Mouse (Mus musculus): ENCODE measurements around the gene Gm6880. TPM values are rescaled to one million over a fixed set of nuclear protein-coding genes. Genes with fewer than 3 reads are reported as not detected.
"Not testable (repeated sequence)": the region's sequence is repeated elsewhere in the genome, so short reads cannot be mapped to it uniquely, and the experiment has no call there.

Gene Gm6880
- total RNA-seq (2014; rRNA removed): 0.38 TPM in 1 of 2 replicates, not detected in the other
- not detected in 2 replicates for polyA plus RNA-seq (2015; fragmentation: Nextera tagmentation; extraction: Ambion mirVana)

DNA sequence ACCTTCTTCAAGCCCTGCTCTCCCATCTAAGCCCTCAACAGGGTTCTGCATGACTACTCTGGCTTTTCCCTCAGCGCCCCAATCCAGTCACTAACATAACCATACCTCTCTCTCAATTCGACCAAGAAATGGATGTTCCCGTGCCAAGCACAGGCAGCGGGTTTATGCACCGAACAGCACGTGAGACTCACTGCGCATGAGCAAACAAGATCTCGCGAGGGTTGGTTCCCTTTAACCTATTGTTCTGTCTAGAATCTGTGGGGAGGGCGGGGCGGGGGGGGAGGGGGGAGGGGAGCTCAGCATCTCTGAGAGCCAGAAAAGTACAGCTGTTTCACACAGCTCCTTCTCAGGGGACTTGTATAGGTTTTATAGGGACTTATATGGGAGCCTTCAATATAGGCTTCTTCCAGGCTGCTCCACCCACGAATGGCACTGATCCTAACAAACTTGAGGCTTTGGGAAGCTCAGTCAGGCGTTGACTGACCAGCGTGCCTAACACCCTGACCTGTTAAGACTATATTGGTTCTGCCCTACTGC is at the start of gene Gm6880:
TSS of gene Gm6880 (minus strand) at position 51 of the 537 bp plus-strand sequence.
- H3K36me3 ChIP-seq (ENCODE audit: insufficient read depth); H3K9ac ChIP-seq; ATAC-seq; DNase-seq; H3K4me1 ChIP-seq (ENCODE audit: insufficient read depth); H3K4me3 ChIP-seq (ENCODE audit: low read depth, low read length); H3K27ac ChIP-seq (ENCODE audit: low read depth, low read length); H3K27me3 ChIP-seq (ENCODE audit: insufficient read depth, low read length); H3K4me2 ChIP-seq (ENCODE audit: low read depth); H3K9me3 ChIP-seq (ENCODE audit: low read length): not testable (repeated sequence)
- 81% methylated on average over 14 of the region's 14 CpGs for WGBS

DNA sequence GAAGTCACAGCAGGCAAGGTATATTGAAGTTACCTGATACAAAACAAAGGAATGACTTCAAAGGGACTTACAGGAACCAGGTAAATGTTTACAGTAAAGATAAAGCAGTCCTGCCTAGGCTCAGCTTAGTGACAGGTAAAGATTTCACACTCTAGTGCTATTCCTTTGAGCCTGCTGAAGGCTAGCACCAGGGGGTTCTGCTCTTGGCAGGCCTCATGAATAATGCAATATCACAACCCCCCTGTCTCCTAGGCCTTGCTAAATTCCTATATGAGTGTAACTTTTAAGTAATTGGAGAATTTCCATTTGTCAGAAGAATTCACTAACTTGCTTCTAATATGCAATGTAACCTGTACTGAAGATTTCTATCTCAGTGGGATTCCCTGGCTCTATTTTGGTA is 36.3 kb upstream of the Gm6880 start:
- H3K27me3 ChIP-seq (ENCODE audit: insufficient read depth, low read length); H3K4me1 ChIP-seq (ENCODE audit: insufficient read depth); DNase-seq; H3K9ac ChIP-seq; ATAC-seq; H3K4me2 ChIP-seq (ENCODE audit: low read depth); H3K4me3 ChIP-seq (ENCODE audit: low read depth, low read length); H3K36me3 ChIP-seq (ENCODE audit: insufficient read depth); H3K9me3 ChIP-seq (ENCODE audit: low read length); H3K27ac ChIP-seq (ENCODE audit: low read depth, low read length): not testable (repeated sequence)

DNA sequence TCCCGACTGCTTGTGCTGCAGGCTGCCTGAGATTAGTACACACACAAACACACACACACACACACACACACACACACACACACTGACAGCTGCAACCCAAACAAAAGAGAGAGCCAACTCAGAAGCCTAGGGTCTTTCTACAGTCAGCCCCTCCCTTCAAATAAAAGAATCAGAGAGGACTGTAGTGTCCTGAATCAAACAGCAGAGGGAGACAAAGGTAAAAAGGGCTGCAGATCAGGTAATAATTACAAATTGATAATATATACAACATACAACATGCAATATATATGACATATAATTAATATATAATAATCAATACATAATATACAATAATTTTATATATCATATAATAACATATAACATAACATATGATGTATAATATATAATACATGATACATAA is 15.9 kb upstream of the Gm6880 start:
- 25% methylated on average over 1 of the region's 1 CpGs for WGBS
- Histone ChIP-seq H3K4me1 (ENCODE audit: insufficient read depth) (no peaks in the 10 kb centered on the region), H3K9me3 (ENCODE audit: low read length) (no peaks in the 10 kb centered on the region), H3K4me3 (ENCODE audit: low read depth, low read length) (no peak overlapping the region), H3K4me2 (ENCODE audit: low read depth) (no peak overlapping the region), H3K9ac (no peak overlapping the region), H3K27ac (ENCODE audit: low read depth, low read length) (no peak overlapping the region), H3K36me3 (ENCODE audit: insufficient read depth) (no peaks in the 10 kb centered on the region), H3K27me3 (ENCODE audit: insufficient read depth, low read length) (no peaks in the 10 kb centered on the region)
- ATAC-seq (no peak), DNase-seq (peak; percentile 3)
- peak; percentile 48 for TF ChIP-seq CTCF (IDR thresholded peaks at IDR 0.05; ENCODE audit: low read depth)

DNA sequence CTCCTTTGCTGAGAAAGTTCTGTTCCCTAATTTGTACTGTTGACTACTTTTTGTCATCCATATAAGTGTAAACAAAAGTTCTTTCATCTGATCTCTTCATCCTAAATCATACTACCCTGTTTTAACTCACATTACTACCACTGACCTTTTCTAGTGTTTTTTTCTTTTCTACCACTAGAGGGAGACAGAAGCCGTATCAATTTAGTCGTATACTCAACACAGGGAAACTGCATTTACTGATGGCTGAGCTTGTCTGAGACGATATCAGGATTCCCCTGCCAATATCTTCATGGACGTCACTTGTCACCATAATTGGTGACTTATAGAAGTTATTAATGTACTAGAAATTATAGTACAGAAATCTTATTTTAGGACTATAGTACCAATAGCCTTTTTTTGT is 28.4 kb downstream of the Gm6880 start:
- ATAC-seq (peak; percentile 88), DNase-seq (peak; percentile 44)
- H3K27me3 ChIP-seq (ENCODE audit: insufficient read depth, low read length): no peaks in the 10 kb centered on the region
- H3K4me3 ChIP-seq (ENCODE audit: low read depth, low read length): no peak overlapping the region
- WGBS: 14% methylated on average over 4 of the region's 4 CpGs
- no peaks in the 10 kb centered on the region for H3K36me3 ChIP-seq (ENCODE audit: insufficient read depth)
- no peak overlapping the region for H3K9ac ChIP-seq
- H3K4me1 ChIP-seq (ENCODE audit: insufficient read depth): no peaks in the 10 kb centered on the region
- no peak overlapping the region for H3K27ac ChIP-seq (ENCODE audit: low read depth, low read length)
- H3K4me2 ChIP-seq (ENCODE audit: low read depth): no peak overlapping the region
- peak; percentile 73 for TF ChIP-seq CTCF (IDR thresholded peaks at IDR 0.05; ENCODE audit: low read depth)
- H3K9me3 ChIP-seq (ENCODE audit: low read length): no peaks in the 10 kb centered on the region

DNA sequence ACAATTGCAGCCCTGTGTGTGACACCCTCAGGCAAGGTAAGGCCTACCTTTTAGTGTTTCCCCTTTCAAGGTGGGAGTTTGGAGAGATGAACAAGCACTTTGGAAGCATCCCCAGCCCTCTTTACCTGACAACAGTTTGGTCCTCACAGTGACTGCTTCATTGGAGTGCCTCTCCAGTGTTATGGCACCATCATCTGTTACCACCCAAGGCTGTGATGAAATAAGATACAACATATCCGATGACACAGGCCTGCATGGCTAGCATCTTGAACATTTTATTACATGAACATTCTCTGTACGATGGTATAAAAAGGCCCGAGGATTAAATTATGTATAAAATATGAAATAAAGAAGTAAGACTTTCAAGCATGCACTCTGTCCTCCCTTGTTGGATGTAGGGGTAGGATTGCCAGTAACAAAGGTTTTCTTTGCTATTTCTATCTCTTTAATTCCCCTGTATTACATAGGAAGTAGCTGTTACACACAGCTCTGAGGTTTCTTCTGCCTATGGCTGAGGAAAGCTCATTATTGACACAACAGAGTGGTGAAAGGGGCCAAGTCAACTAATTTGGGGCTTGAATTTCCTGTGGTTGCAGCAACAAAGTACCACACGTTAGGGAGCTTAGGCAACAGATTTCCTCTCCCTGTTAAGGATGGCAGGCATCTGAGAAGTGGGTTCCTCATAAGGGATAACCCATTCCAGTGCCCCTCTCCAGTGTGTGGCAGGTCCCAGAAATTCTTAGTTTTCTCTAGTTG is 29.9 kb downstream of the Gm6880 start:
- Histone ChIP-seq H3K36me3 (ENCODE audit: insufficient read depth) (no peaks in the 10 kb centered on the region), H3K9ac (no peak overlapping the region), H3K27ac (ENCODE audit: low read depth, low read length) (no peak overlapping the region), H3K4me3 (ENCODE audit: low read depth, low read length) (no peak overlapping the region), H3K9me3 (ENCODE audit: low read length) (no peaks in the 10 kb centered on the region), H3K4me2 (ENCODE audit: low read depth) (no peak overlapping the region), H3K4me1 (ENCODE audit: insufficient read depth) (no peaks in the 10 kb centered on the region), H3K27me3 (ENCODE audit: insufficient read depth, low read length) (no peaks in the 10 kb centered on the region)
- 81% methylated on average over 4 of the region's 4 CpGs for WGBS
- DNase-seq: no peak
- TF ChIP-seq CTCF (IDR thresholded peaks at IDR 0.05; ENCODE audit: low read depth): no peak
- no peak for ATAC-seq

Other genes starting within 250 kb of the Gm6880 start
- 327 and 336 TPM in 2 replicates for gene Flna, start 231.6 kb downstream of the Gm6880 start, total RNA-seq (2014; rRNA removed)
- 35.5 and 45.1 TPM in 2 replicates for gene Flna, start 231.6 kb downstream of the Gm6880 start, polyA plus RNA-seq (2015; fragmentation: Nextera tagmentation; extraction: Ambion mirVana)
- gene Emd, start 226.7 kb downstream of the Gm6880 start, total RNA-seq (2014; rRNA removed): 51.6 and 73.2 TPM in 2 replicates
- 16.9 and 21.0 TPM in 2 replicates for gene Emd, start 226.7 kb downstream of the Gm6880 start, polyA plus RNA-seq (2015; fragmentation: Nextera tagmentation; extraction: Ambion mirVana)
- 2,018 and 2,171 TPM in 2 replicates for gene Rpl10, start 210.6 kb downstream of the Gm6880 start, total RNA-seq (2014; rRNA removed)
- gene Rpl10, start 210.6 kb downstream of the Gm6880 start, polyA plus RNA-seq (2015; fragmentation: Nextera tagmentation; extraction: Ambion mirVana): 467 and 512 TPM in 2 replicates
- gene Taz, start 199.5 kb downstream of the Gm6880 start, total RNA-seq (2014; rRNA removed): 54.5 and 80.6 TPM in 2 replicates
- 45.7 and 58.1 TPM in 2 replicates for gene Taz, start 199.5 kb downstream of the Gm6880 start, polyA plus RNA-seq (2015; fragmentation: Nextera tagmentation; extraction: Ambion mirVana)
- gene Dnase1l1, start 199.1 kb downstream of the Gm6880 start, total RNA-seq (2014; rRNA removed): 1.3 and 2.2 TPM in 2 replicates
- 3.1 and 3.4 TPM in 2 replicates for gene Dnase1l1, start 199.1 kb downstream of the Gm6880 start, polyA plus RNA-seq (2015; fragmentation: Nextera tagmentation; extraction: Ambion mirVana)
- gene Atp6ap1, start 184.3 kb downstream of the Gm6880 start, total RNA-seq (2014; rRNA removed): 215 and 250 TPM in 2 replicates
- 260 and 318 TPM in 2 replicates for gene Atp6ap1, start 184.3 kb downstream of the Gm6880 start, polyA plus RNA-seq (2015; fragmentation: Nextera tagmentation; extraction: Ambion mirVana)
- 457 and 498 TPM in 2 replicates for gene Gdi1, start 176.4 kb downstream of the Gm6880 start, total RNA-seq (2014; rRNA removed)
- gene Gdi1, start 176.4 kb downstream of the Gm6880 start, polyA plus RNA-seq (2015; fragmentation: Nextera tagmentation; extraction: Ambion mirVana): 761 and 979 TPM in 2 replicates
- gene Fam50a, start 168.4 kb downstream of the Gm6880 start, total RNA-seq (2014; rRNA removed): 16.2 and 16.8 TPM in 2 replicates
- 49.6 and 64.3 TPM in 2 replicates for gene Fam50a, start 168.4 kb downstream of the Gm6880 start, polyA plus RNA-seq (2015; fragmentation: Nextera tagmentation; extraction: Ambion mirVana)
- 109 and 143 TPM in 2 replicates for gene Plxna3, start 152.3 kb downstream of the Gm6880 start, total RNA-seq (2014; rRNA removed)
- gene Plxna3, start 152.3 kb downstream of the Gm6880 start, polyA plus RNA-seq (2015; fragmentation: Nextera tagmentation; extraction: Ambion mirVana): 17.7 and 22.9 TPM in 2 replicates
- gene Lage3, start 127.8 kb downstream of the Gm6880 start, total RNA-seq (2014; rRNA removed): 62.5 and 67.3 TPM in 2 replicates
- 68.7 and 80.4 TPM in 2 replicates for gene Lage3, start 127.8 kb downstream of the Gm6880 start, polyA plus RNA-seq (2015; fragmentation: Nextera tagmentation; extraction: Ambion mirVana)
- 39.5 and 47.0 TPM in 2 replicates for gene Ubl4a, start 108.2 kb downstream of the Gm6880 start, total RNA-seq (2014; rRNA removed)
- gene Ubl4a, start 108.2 kb downstream of the Gm6880 start, polyA plus RNA-seq (2015; fragmentation: Nextera tagmentation; extraction: Ambion mirVana): 73.9 and 77.4 TPM in 2 replicates
- 6.5 and 6.6 TPM in 2 replicates for gene Slc10a3, start 108.0 kb downstream of the Gm6880 start, total RNA-seq (2014; rRNA removed)
- gene Slc10a3, start 108.0 kb downstream of the Gm6880 start, polyA plus RNA-seq (2015; fragmentation: Nextera tagmentation; extraction: Ambion mirVana): 4.6 and 4.8 TPM in 2 replicates
- gene Fam3a, start 88.1 kb downstream of the Gm6880 start, total RNA-seq (2014; rRNA removed): 24.5 and 33.6 TPM in 2 replicates
- 28.9 and 31.6 TPM in 2 replicates for gene Fam3a, start 88.1 kb downstream of the Gm6880 start, polyA plus RNA-seq (2015; fragmentation: Nextera tagmentation; extraction: Ambion mirVana)
- 30.6 and 41.4 TPM in 2 replicates for gene Ikbkg, start 88.1 kb downstream of the Gm6880 start, total RNA-seq (2014; rRNA removed)
- 11.0 and 13.7 TPM in 2 replicates for gene Ikbkg, start 88.1 kb downstream of the Gm6880 start, polyA plus RNA-seq (2015; fragmentation: Nextera tagmentation; extraction: Ambion mirVana)
- gene G6pdx, start 52.2 kb downstream of the Gm6880 start, total RNA-seq (2014; rRNA removed): 47.6 and 50.5 TPM in 2 replicates
- gene G6pdx, start 52.2 kb downstream of the Gm6880 start, polyA plus RNA-seq (2015; fragmentation: Nextera tagmentation; extraction: Ambion mirVana): 45.1 and 48.8 TPM in 2 replicates
- gene Olfr1326-ps1, start 93.5 kb upstream of the Gm6880 start, total RNA-seq (2014; rRNA removed): not detected in 2 replicates
- gene Olfr1326-ps1, start 93.5 kb upstream of the Gm6880 start, polyA plus RNA-seq (2015; fragmentation: Nextera tagmentation; extraction: Ambion mirVana): not detected in 2 replicates
- not detected in 2 replicates for gene Olfr1325, start 111.3 kb upstream of the Gm6880 start, total RNA-seq (2014; rRNA removed)
- gene Olfr1325, start 111.3 kb upstream of the Gm6880 start, polyA plus RNA-seq (2015; fragmentation: Nextera tagmentation; extraction: Ambion mirVana): not detected in 2 replicates
- gene Gm5640, start 164.2 kb upstream of the Gm6880 start, total RNA-seq (2014; rRNA removed): 0.38 and 1.3 TPM in 2 replicates
- gene Gm5640, start 164.2 kb upstream of the Gm6880 start, polyA plus RNA-seq (2015; fragmentation: Nextera tagmentation; extraction: Ambion mirVana): 0.14 and 0.28 TPM in 2 replicates

All from forebrain, postnatal 0 days (tissue).